Mouse (Mus musculus): Measurements from ENCODE around the gene Olfr641.

The Olfr641 gene

GRCm38 (mm10) chr7:104035145-104035544 lies at the start of gene Olfr641:
Gene Olfr641, plus strand, starts transcription at chr7:104035445.
- in situ Hi-C loops (cut with MboI, MseI) = no loop called here

- in situ Hi-C loops (cut with MboI, MseI) = no loop called here
These were observed 36.8 kb upstream of the Olfr641 start, which contains the start of gene Olfr638 for GRCm38 (mm10) chr7:103998446-103998845. Gene Olfr638, plus strand, starts transcription at chr7:103998746.

GRCm38 (mm10) chr7:103999124-103999523 lies 36.1 kb upstream of the Olfr641 start:
- in situ Hi-C loops (cut with MboI, MseI) = no loop called here

- in situ Hi-C loops (cut with MboI, MseI) = no loop called here
These were observed 18.0 kb upstream of the Olfr641 start, which contains the start of gene Olfr639 for GRCm38 (mm10) chr7:104017203-104017602. Gene Olfr639, minus strand, starts transcription at chr7:104017303.

- in situ Hi-C loops (cut with MboI, MseI) = no loop called here
These were observed 16.3 kb upstream of the Olfr641 start for GRCm38 (mm10) chr7:104018953-104019352.

GRCm38 (mm10) chr7:104021651-104022050 lies 13.6 kb upstream of the Olfr641 start:
- in situ Hi-C loops (cut with MboI, MseI) = no loop called here

GRCm38 (mm10) chr7:104025473-104025872 lies 9.8 kb upstream of the Olfr641 start, which contains the start of gene Olfr640:
Gene Olfr640, minus strand, starts transcription at chr7:104025573.
- in situ Hi-C loops (cut with MboI, MseI) = no loop called here

GRCm38 (mm10) chr7:104026978-104027377 lies 8.3 kb upstream of the Olfr641 start:
- in situ Hi-C loops (cut with MboI, MseI) = no loop called here

GRCm38 (mm10) chr7:104050745-104051144 lies 15.5 kb downstream of the Olfr641 start:
- in situ Hi-C loops (cut with MboI, MseI) = no loop called here

GRCm38 (mm10) chr7:104052566-104052965 lies 17.3 kb downstream of the Olfr641 start, which contains the start of gene Olfr642:
Gene Olfr642, minus strand, starts transcription at chr7:104052666.
- in situ Hi-C loops (cut with MboI, MseI) = no loop called here

- in situ Hi-C loops (cut with MboI, MseI) = no loop called here
These were observed 24.0 kb downstream of the Olfr641 start for GRCm38 (mm10) chr7:104059215-104059614.

GRCm38 (mm10) chr7:104061345-104061744 lies 26.1 kb downstream of the Olfr641 start, which contains the start of gene 4930516K23Rik:
Gene 4930516K23Rik, minus strand, starts transcription at chr7:104061445.
- in situ Hi-C loops (cut with MboI, MseI) = no loop called here

- in situ Hi-C loops (cut with MboI, MseI) = no loop called here
These were observed 36.5 kb downstream of the Olfr641 start, which contains the start of gene Olfr644 for GRCm38 (mm10) chr7:104071769-104072168. Gene Olfr644, minus strand, starts transcription at chr7:104071869.

- in situ Hi-C loops (cut with MboI, MseI) = no loop called here
These were observed 50.1 kb downstream of the Olfr641 start, which contains the start of gene Olfr645 for GRCm38 (mm10) chr7:104085365-104085764. Gene Olfr645, minus strand, starts transcription at chr7:104085465.

Measured in T-helper 17 cell (primary cell).